10 mouse cellular contexts compared by ENCODE assay signal in genomic region chr1:34677105-34677741, GRCm38 (mm10).
DNase-seq lines count a peak whose midpoint lies in the region; ATAC-seq lines count a peak whose summit lies in the region.
"Had no signal": no experiment of that assay in that cellular context is flagged by ENCODE, and none has a peak within 500 bp of the region (broad histone marks: within the 10 kb centered on the region; RNA-seq: fewer than 3 reads in every experiment).

No protein-coding gene starts in this region.

- no peak overlapping the region for H3K27ac ChIP-seq in heart, embryonic 15.5 days
- H3K27ac ChIP-seq in hindbrain, embryonic 12.5 days = no peak overlapping the region
- H3K27ac ChIP-seq in midbrain, embryonic 15.5 days = no peak overlapping the region
- H3K27ac ChIP-seq: macrophage had no signal

- H3K4me2 ChIP-seq in heart, embryonic 15.5 days = peak overlapping the region; percentile 94
- H3K4me2 ChIP-seq in hindbrain, embryonic 12.5 days (replicated peaks) = peak overlapping the region; percentile 97
- H3K4me2 ChIP-seq in midbrain, embryonic 15.5 days = peak overlapping the region; percentile 96

- 43% methylated on average over 12 of the region's 12 CpGs for WGBS in heart, embryonic 15.5 days
- WGBS in hindbrain, embryonic 12.5 days = 53% methylated on average over 12 of the region's 12 CpGs
- 53% methylated on average over 12 of the region's 12 CpGs for WGBS in midbrain, embryonic 15.5 days

- no peak overlapping the region for H3K9ac ChIP-seq in heart, embryonic 15.5 days
- H3K9ac ChIP-seq in hindbrain, embryonic 12.5 days = no peak overlapping the region
- no peak overlapping the region for H3K9ac ChIP-seq in midbrain, embryonic 15.5 days

- peak overlapping the region; percentile 62; the same call in 1 of the 2 replicates for H3K4me3 ChIP-seq in heart, embryonic 15.5 days
- H3K4me3 ChIP-seq in hindbrain, embryonic 12.5 days = no peak overlapping the region
- H3K4me3 ChIP-seq in midbrain, embryonic 15.5 days = no peak overlapping the region

- no peaks in the 10 kb centered on the region for H3K36me3 ChIP-seq in heart, embryonic 15.5 days
- H3K36me3 ChIP-seq in hindbrain, embryonic 12.5 days = no peaks in the 10 kb centered on the region
- no peaks in the 10 kb centered on the region for H3K36me3 ChIP-seq in midbrain, embryonic 15.5 days (replicated peaks)
- H3K36me3 ChIP-seq: G1E had no signal

- peaks cover 55% of the 10 kb centered on the region for H3K27me3 ChIP-seq in heart, embryonic 15.5 days
- H3K27me3 ChIP-seq in hindbrain, embryonic 12.5 days = peaks cover 53% of the 10 kb centered on the region
- peaks cover 27% of the 10 kb centered on the region for H3K27me3 ChIP-seq in midbrain, embryonic 15.5 days (replicated peaks)

- no peaks in the 10 kb centered on the region for H3K9me3 ChIP-seq in heart, embryonic 15.5 days (replicated peaks)
- no peaks in the 10 kb centered on the region for H3K9me3 ChIP-seq in hindbrain, embryonic 12.5 days (replicated peaks)
- no peaks in the 10 kb centered on the region for H3K9me3 ChIP-seq in midbrain, embryonic 15.5 days
- H3K9me3 ChIP-seq: G1E had no signal

- peaks cover 20% of the 10 kb centered on the region for H3K4me1 ChIP-seq in heart, embryonic 15.5 days (replicated peaks)
- H3K4me1 ChIP-seq in hindbrain, embryonic 12.5 days = peaks cover 24% of the 10 kb centered on the region
- H3K4me1 ChIP-seq in midbrain, embryonic 15.5 days = peaks cover 15% of the 10 kb centered on the region

- no peak for ATAC-seq in heart, embryonic 15.5 days (replicated peaks; ENCODE audit: insufficient number of reproducible peaks, insufficient read depth, low FRiP score, low read depth)
- no peak for ATAC-seq in hindbrain, embryonic 12.5 days (ENCODE audit: low FRiP score)
- no peak for ATAC-seq in midbrain, embryonic 15.5 days (replicated peaks)
- ATAC-seq: inflammation-experienced regulatory T-cells, adult 6 months had no signal

- DNase-seq in heart, postnatal 36 days = no peak
- DNase-seq in brain, adult 2 months (ENCODE audit: low read depth, low spot score) = peak; percentile 20
- DNase-seq in thymus, postnatal 25 days = no peak
- DNase-seq in retina, postnatal 1 day = no peak

- intact Hi-C loops in heart, postnatal 36 days (cut with DNase I) = no loop called here
